Mouse (Mus musculus) neural tube, embryonic 14.5 days (tissue): Measurements from ENCODE around the gene Dhx34. TPM values are rescaled to one million over a fixed set of nuclear protein-coding genes. Genes with fewer than 3 reads are reported as not detected.

Experiments used
- ATAC-seq: fragments of 200-750 bp; cut with Nextera tagmentation; 2 replicates; pipeline ENCODE4 v1.8.0; 2017; ENCODE audit warnings: low read depth, mild to moderate bottlenecking, moderate TSS enrichment, moderate library complexity
- H3K27ac ChIP-seq: fragments of 300-500 bp; sonication (generic); 2 replicates; pipeline ENCODE4 v1.5.1; 2014; ENCODE audit warnings: low read depth, mild to moderate bottlenecking, control low read depth, low read length, moderate library complexity, mixed read lengths
- H3K27me3 ChIP-seq: fragments of 300-500 bp; sonication (generic); 2 replicates; pipeline ENCODE4 v1.6.1; 2014; ENCODE audit warnings: low read length; ENCODE audit not compliant: control insufficient read depth, insufficient read depth
- H3K36me3 ChIP-seq: fragments of 300-500 bp; sonication (generic); 2 replicates; pipeline ENCODE4 v1.6.1; 2014; ENCODE audit warnings: low read length, mixed read lengths; ENCODE audit not compliant: control insufficient read depth, insufficient read depth
- H3K4me1 ChIP-seq: fragments of 300-500 bp; sonication (generic); 2 replicates; pipeline ENCODE4 v1.6.1; 2014; ENCODE audit warnings: low read length; ENCODE audit not compliant: control insufficient read depth, insufficient read depth
- H3K4me2 ChIP-seq: fragments of 300-500 bp; sonication (generic); 2 replicates; pipeline ENCODE4 v1.6.1; 2014; ENCODE audit warnings: mild to moderate bottlenecking, low read depth, low read length, control low read depth
- H3K4me3 ChIP-seq: fragments of 300-500 bp; sonication (generic); 2 replicates; pipeline ENCODE4 v1.5.1; 2014; ENCODE audit warnings: low read depth, low read length, control low read depth, mixed read lengths
- H3K9ac ChIP-seq: fragments of 300-500 bp; sonication (generic); replicated peaks from 2 replicates; pipeline ENCODE4 v1.6.1; 2014; ENCODE audit warnings: low read depth, mild to moderate bottlenecking, control low read depth, low read length, mixed read lengths
- H3K9me3 ChIP-seq: fragments of 300-500 bp; sonication (generic); 2 replicates; pipeline ENCODE4 v1.6.1; 2016; ENCODE audit warnings: low read length; ENCODE audit not compliant: control insufficient read depth
- WGBS: fragments of 180-500 bp; shearing (Covaris S2); extraction: QIAGEN DNeasy Blood & Tissue Kit; methylation state at CpG from one replicate; pipeline ENCODE4 v1.1.7; 2014; 5-methylcytosine and 5-hydroxymethylcytosine counted together
- polyA plus RNA-seq: library from polyadenylated mRNA; unstranded; fragments of >200 nt; fragmentation: Nextera tagmentation; extraction: Ambion mirVana; gene quantifications from 2 replicates; pipeline ENCODE4 v1.2.1, GENCODE M21; 2014

The Dhx34 gene
- polyA plus RNA-seq, 1 experiment from 2014 or later, result 6.8 TPM

- Histone ChIP-seq H3K4me1 (no peaks in the 10 kb centered on the region), H3K27ac (no peak overlapping the region), H3K9me3 (no peaks in the 10 kb centered on the region), H3K36me3 (peaks cover 34% of the 10 kb centered on the region), H3K9ac (no peak overlapping the region), H3K4me2 (no peak overlapping the region), H3K4me3 (no peak overlapping the region), H3K27me3 (no peaks in the 10 kb centered on the region)
- WGBS, result 34% methylated on average over 8 of the region's 8 CpGs
- no peak for ATAC-seq
Measured at GRCm38 (mm10) chr7:16183663-16184062, 38.2 kb downstream of the Dhx34 start.

- H3K9ac ChIP-seq, result no peak overlapping the region
- H3K4me3 ChIP-seq, result no peak overlapping the region
- no peaks in the 10 kb centered on the region for H3K9me3 ChIP-seq
- WGBS, result 91% methylated on average over 4 of the region's 4 CpGs
- H3K4me1 ChIP-seq, result peaks cover 20% of the 10 kb centered on the region
- H3K27ac ChIP-seq, result no peak overlapping the region
- no peaks in the 10 kb centered on the region for H3K27me3 ChIP-seq
- no peak for ATAC-seq
- peaks cover 18% of the 10 kb centered on the region; the same call in 1 of the 2 replicates for H3K36me3 ChIP-seq
- H3K4me2 ChIP-seq, result no peak overlapping the region
Measured at GRCm38 (mm10) chr7:16178114-16178513, 43.7 kb downstream of the Dhx34 start.

- peak; percentile 16 for ATAC-seq
- Histone ChIP-seq H3K9me3 (no peaks in the 10 kb centered on the region), H3K27me3 (no peaks in the 10 kb centered on the region), H3K4me1 (peaks cover 29% of the 10 kb centered on the region), H3K4me2 (peak overlapping the region; percentile 69), H3K27ac (peak overlapping the region; percentile 90), H3K36me3 (peaks cover 18% of the 10 kb centered on the region; the same call in 1 of the 2 replicates), H3K9ac (peak overlapping the region; percentile 86), H3K4me3 (peak overlapping the region; percentile 80)
- WGBS, result 0% methylated on average over 10 of the region's 10 CpGs
Measured at GRCm38 (mm10) chr7:16175542-16175931, 46.3 kb downstream of the Dhx34 start.

GRCm38 (mm10) chr7:16174597-16175541, 47.0 kb downstream of the Dhx34 start, which contains the start of gene Meis3:
Gene Meis3, plus strand, starts transcription at chr7:16175090.
- WGBS, result 1% methylated on average over 42 of the region's 42 CpGs
- Histone ChIP-seq H3K4me1 (peaks cover 29% of the 10 kb centered on the region), H3K9ac (peak within 1 kb of the TSS; percentile 86), H3K4me3 (peak within 1 kb of the TSS; percentile 80), H3K27me3 (no peaks in the 10 kb centered on the region), H3K27ac (peak within 1 kb of the TSS; percentile 90), H3K36me3 (peaks cover 13% of the 10 kb centered on the region; the same call in 1 of the 2 replicates), H3K9me3 (no peaks in the 10 kb centered on the region), H3K4me2 (peak within 1 kb of the TSS; percentile 69)
- peak; percentile 86 for ATAC-seq

- Histone ChIP-seq H3K9ac (0 out of 2 replicates have a peak overlapping the region, but pooled peaks have one; percentile 12), H3K27ac (peak overlapping the region; percentile 90), H3K27me3 (no peaks in the 10 kb centered on the region), H3K36me3 (peaks cover 5% of the 10 kb centered on the region; the same call in 1 of the 2 replicates), H3K4me1 (peaks cover 29% of the 10 kb centered on the region), H3K4me2 (peak overlapping the region; percentile 69; the same call in 1 of the 2 replicates), H3K9me3 (no peaks in the 10 kb centered on the region), H3K4me3 (no peak overlapping the region)
- ATAC-seq, result peak; percentile 13; the same call in 1 of the 2 replicates
- WGBS, result 3% methylated on average over 5 of the region's 5 CpGs
Measured at GRCm38 (mm10) chr7:16173146-16173545, 48.7 kb downstream of the Dhx34 start.

GRCm38 (mm10) chr7:16172586-16173140, 49.2 kb downstream of the Dhx34 start:
- Histone ChIP-seq H3K36me3 (peaks cover 2% of the 10 kb centered on the region; the same call in 1 of the 2 replicates), H3K27ac (peak overlapping the region; percentile 90), H3K4me1 (peaks cover 29% of the 10 kb centered on the region), H3K9me3 (no peaks in the 10 kb centered on the region), H3K27me3 (no peaks in the 10 kb centered on the region), H3K4me3 (no peak overlapping the region), H3K4me2 (no peak overlapping the region), H3K9ac (no peak overlapping the region)
- peak; percentile 14 for ATAC-seq
- 0% methylated on average over 1 of the region's 1 CpGs for WGBS

- WGBS, result 0% methylated on average over 1 of the region's 1 CpGs
- Histone ChIP-seq H3K36me3 (no peaks in the 10 kb centered on the region), H3K4me2 (no peak overlapping the region), H3K4me1 (peaks cover 29% of the 10 kb centered on the region), H3K9me3 (no peaks in the 10 kb centered on the region), H3K27me3 (no peaks in the 10 kb centered on the region), H3K9ac (0 out of 2 replicates have a peak overlapping the region, but pooled peaks have one; percentile 7), H3K4me3 (no peak overlapping the region), H3K27ac (peak overlapping the region; percentile 90)
- ATAC-seq, result peak; percentile 15; the same call in 1 of the 2 replicates
Measured at GRCm38 (mm10) chr7:16172141-16172581, 49.7 kb downstream of the Dhx34 start.

- 0 out of 2 replicates have a peak, but pooled peaks cover 2% of the 10 kb centered on the region for H3K36me3 ChIP-seq
- no peak overlapping the region for H3K4me2 ChIP-seq
- WGBS, result 72% methylated on average over 7 of the region's 7 CpGs
- no peak overlapping the region for H3K9ac ChIP-seq
- H3K27me3 ChIP-seq, result no peaks in the 10 kb centered on the region
- no peak overlapping the region for H3K4me3 ChIP-seq
- peaks cover 2% of the 10 kb centered on the region; the same call in 1 of the 2 replicates for H3K4me1 ChIP-seq
- no peaks in the 10 kb centered on the region for H3K9me3 ChIP-seq
- ATAC-seq, result no peak
- no peak overlapping the region for H3K27ac ChIP-seq
Measured at GRCm38 (mm10) chr7:16162036-16162435, 59.8 kb downstream of the Dhx34 start.
